8 mouse cellular contexts compared by ENCODE assay signal in the genomic region with DNA sequence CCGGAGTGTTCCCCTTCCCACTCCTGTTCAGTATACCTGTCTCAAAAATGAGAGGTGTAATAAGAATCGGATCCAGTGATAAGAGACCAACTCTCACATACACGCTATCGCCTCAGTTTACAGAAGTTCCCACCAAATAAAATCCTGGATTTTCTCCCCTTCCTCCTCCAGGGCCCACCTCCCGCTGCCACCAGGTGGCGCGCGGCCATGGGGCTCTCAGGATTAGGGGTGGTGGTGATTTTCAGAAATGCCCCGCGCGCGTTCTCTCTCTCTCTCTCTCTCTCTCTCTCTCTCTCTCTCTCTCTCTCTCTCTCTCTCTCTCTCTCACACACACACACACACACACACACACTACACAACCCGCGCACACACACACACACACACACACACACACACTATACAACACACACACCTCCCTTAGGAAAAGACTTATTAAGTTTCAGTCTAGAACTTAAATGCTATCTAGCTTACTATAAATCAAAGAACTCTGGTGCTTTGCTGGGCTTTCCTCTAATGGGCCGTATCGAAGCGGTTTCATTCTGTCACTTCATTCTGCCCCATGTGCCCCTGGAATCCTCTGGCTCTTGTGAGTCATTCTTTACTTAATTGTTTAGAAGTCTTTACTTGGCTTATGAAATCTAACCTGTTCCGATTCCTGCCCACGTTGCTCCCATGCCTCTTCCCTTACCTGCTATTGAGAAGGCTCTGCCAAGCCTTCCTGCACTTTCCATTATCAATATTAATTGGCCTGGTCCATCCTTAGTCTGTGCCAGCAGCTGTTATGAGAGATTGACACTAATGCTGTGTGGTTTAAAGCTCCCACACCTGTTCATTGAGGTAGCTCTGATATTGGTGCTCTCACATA. TPM values are rescaled to one million over a fixed set of nuclear protein-coding genes. Genes with fewer than 3 reads are reported as not detected.
DNase-seq lines count a peak whose midpoint lies in the region; ATAC-seq lines count a peak whose summit lies in the region.

A gene (minus strand): TSS at position 574 of the 865 bp plus-strand sequence.

- peak; percentile 43 for ATAC-seq in granulocyte monocyte progenitor cell, adult 5-6 weeks (replicated peaks; ENCODE audit: poor library complexity, severe bottlenecking)
- 0 out of 2 replicates have a peak, but pooled peaks have one; percentile 20 for ATAC-seq in liver, embryonic 12.5 days
- ATAC-seq in stomach, embryonic 15.5 days (ENCODE audit: insufficient read depth, low FRiP score, low read depth): peak; percentile 45; the same call in 1 of the 2 replicates

- H3K27ac ChIP-seq in liver, embryonic 12.5 days: no peak within 1 kb of the TSS; the same call in 1 of the 2 replicates
- peak within 1 kb of the TSS; percentile 59; the same call in 1 of the 2 replicates for H3K27ac ChIP-seq in stomach, embryonic 15.5 days

- H3K4me1 ChIP-seq in liver, embryonic 12.5 days: peaks cover 34% of the 10 kb centered on the region
- H3K4me1 ChIP-seq in stomach, embryonic 15.5 days: peaks cover 9% of the 10 kb centered on the region

- no peaks in the 10 kb centered on the region for H3K9me3 ChIP-seq in liver, embryonic 12.5 days (replicated peaks)
- no peaks in the 10 kb centered on the region for H3K9me3 ChIP-seq in stomach, embryonic 15.5 days

- DNase-seq in A20 (ENCODE audit: low read depth, low spot score): peak; percentile 80
- DNase-seq in adrenal gland, adult 18-20 months (ENCODE audit: low spot score in 2 of 2): peak; percentile 69 to 77
- DNase-seq in embryo, embryonic 11 days: peak; percentile 90
- peak; percentile 70 for DNase-seq in kidney, adult 18-20 months
- DNase-seq in naive thymus-derived CD4-positive, alpha-beta T cell, adult 2 months (ENCODE audit: low read depth): peak; percentile 75

- peaks cover 59% of the 10 kb centered on the region for H3K27me3 ChIP-seq in liver, embryonic 12.5 days (replicated peaks)
- 0 out of 2 replicates have a peak, but pooled peaks cover 2% of the 10 kb centered on the region for H3K27me3 ChIP-seq in stomach, embryonic 15.5 days (replicated peaks)

- WGBS in liver, embryonic 12.5 days (ENCODE audit: insufficient replicate concordance): 9% methylated on average over 19 of the region's 19 CpGs
- 7% methylated on average over 17 of the region's 19 CpGs for WGBS in stomach, embryonic 15.5 days

- peak within 1 kb of the TSS; percentile 84 for H3K4me3 ChIP-seq in liver, embryonic 12.5 days
- peak within 1 kb of the TSS; percentile 42 for H3K4me3 ChIP-seq in stomach, embryonic 15.5 days (replicated peaks)

- H3K4me2 ChIP-seq in liver, embryonic 12.5 days: peak within 1 kb of the TSS; percentile 99
- peak within 1 kb of the TSS; percentile 92 for H3K4me2 ChIP-seq in stomach, embryonic 15.5 days

- H3K36me3 ChIP-seq in liver, embryonic 12.5 days: no peaks in the 10 kb centered on the region
- H3K36me3 ChIP-seq in stomach, embryonic 15.5 days: no peaks in the 10 kb centered on the region

- H3K9ac ChIP-seq in liver, embryonic 12.5 days: peak within 1 kb of the TSS; percentile 46
- H3K9ac ChIP-seq in stomach, embryonic 15.5 days: no peak within 1 kb of the TSS

RNA-seq across cellular contexts. Expression of the gene that starts here (rescaled TPM):
- total RNA-seq in adrenal gland, adult 18-20 months (2021): 1 to 10 TPM; 6.7 to 8.5 TPM
- total RNA-seq in granulocyte monocyte progenitor cell, adult 5-6 weeks (2014; fragmentation: Nextera tagmentation): 0.11 TPM in 2 replicates
- total RNA-seq in granulocyte monocyte progenitor cell, adult 5-6 weeks (2017): 0.30 and 1.3 TPM in 2 replicates
- 2.1 and 2.4 TPM in 2 replicates for polyA plus RNA-seq in liver, embryonic 12.5 days (2016; fragmentation: Nextera tagmentation; extraction: Ambion mirVana)
- polyA plus RNA-seq in stomach, embryonic 15.5 days (2015; fragmentation: Nextera tagmentation; extraction: Ambion mirVana): 1.5 and 2.3 TPM in 2 replicates
